Mouse (Mus musculus): ENCODE measurements at regions not wholly inside any gene's neighbourhood (a gene's known extent, or its start where the extent isn't known, plus 50 kb on each side); places are given as distances from the start of the nearest gene placed in this dataset.

DNA sequence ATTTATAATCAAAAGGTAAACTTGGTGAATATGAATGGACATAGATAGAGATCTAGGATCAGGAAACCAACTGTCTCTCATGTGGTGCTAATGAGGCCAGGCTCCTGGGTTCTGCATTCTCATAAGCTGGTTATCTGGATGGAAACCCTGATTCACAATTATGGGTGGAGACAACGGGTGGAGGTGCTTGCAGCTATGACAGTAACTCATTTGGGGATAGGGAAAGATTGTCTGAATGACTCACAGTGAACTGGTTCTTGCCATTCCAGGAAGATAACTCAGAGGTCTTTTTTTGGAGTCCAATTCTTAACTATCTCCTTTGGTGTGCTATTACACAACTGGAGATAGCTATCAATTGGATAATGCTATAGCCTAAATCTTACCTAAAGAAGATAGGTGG is 95.7 kb upstream of the Ubash3b start:
- TF ChIP-seq POLR2A (IDR thresholded peaks at IDR 0.05; ENCODE audit: control insufficient read depth, low read depth, low read length), result no peak
- no peak for TF ChIP-seq CTCF (IDR thresholded peaks at IDR 0.05; ENCODE audit: control insufficient read depth, insufficient read depth, insufficient replicate concordance, low read depth, low read length)
